Mouse (Mus musculus) bone marrow, adult 2 months (tissue): ENCODE data around the gene Stx16. TPM values are rescaled to one million over a fixed set of nuclear protein-coding genes. Genes with fewer than 3 reads are reported as not detected.

Experiments
- H3K27ac ChIP-seq: fragments of 200-500 bp; 2 replicates; pipeline ENCODE4 v1.5.1; 2012; ENCODE audit warnings: low read depth, mild to moderate bottlenecking, control low read depth, inconsistent platforms, low read length; ENCODE audit not compliant: control insufficient read depth, poor library complexity, insufficient read depth
- H3K4me1 ChIP-seq: fragments of 200-500 bp; 2 replicates; pipeline ENCODE4 v1.6.1; 2011; ENCODE audit warnings: low read length; ENCODE audit not compliant: control insufficient read depth, insufficient read depth
- H3K4me3 ChIP-seq: fragments of 200-500 bp; replicated peaks from 2 replicates; pipeline ENCODE3; 2011; ENCODE audit warnings: mild to moderate bottlenecking, low read depth, low read length, control low read depth; ENCODE audit not compliant: control insufficient read depth
- CTCF ChIP-seq: fragments of 200-500 bp; IDR thresholded peaks from 2 replicates; pipeline ENCODE4 v1.5.1; 2011; ENCODE audit warnings: low read length, control low read depth; ENCODE audit not compliant: control insufficient read depth, insufficient read depth
- POLR2A ChIP-seq: fragments of 200-500 bp; IDR thresholded peaks from 2 replicates; pipeline ENCODE4 v1.6.1; 2011; ENCODE audit warnings: low read depth, mild to moderate bottlenecking, control low read depth, low read length, borderline replicate concordance; ENCODE audit not compliant: control insufficient read depth
- WGBS: fragments of 180-500 bp; shearing (Covaris S2); methylation state at CpG from one replicate; pipeline ENCODE4 v1.1.7; 2018; 5-methylcytosine and 5-hydroxymethylcytosine counted together
- polyA plus RNA-seq: library from polyadenylated mRNA; stranded (reverse); fragments of >200 nt; gene quantifications from 2 replicates; pipeline ENCODE4 v1.2.4, GENCODE M21; 2011; ENCODE audit warnings: low replicate concordance; ENCODE audit not compliant: missing spikeins, insufficient read depth, insufficient read length

Stx16 gene
- polyA plus RNA-seq, 1 experiment = 45.9 TPM

DNA sequence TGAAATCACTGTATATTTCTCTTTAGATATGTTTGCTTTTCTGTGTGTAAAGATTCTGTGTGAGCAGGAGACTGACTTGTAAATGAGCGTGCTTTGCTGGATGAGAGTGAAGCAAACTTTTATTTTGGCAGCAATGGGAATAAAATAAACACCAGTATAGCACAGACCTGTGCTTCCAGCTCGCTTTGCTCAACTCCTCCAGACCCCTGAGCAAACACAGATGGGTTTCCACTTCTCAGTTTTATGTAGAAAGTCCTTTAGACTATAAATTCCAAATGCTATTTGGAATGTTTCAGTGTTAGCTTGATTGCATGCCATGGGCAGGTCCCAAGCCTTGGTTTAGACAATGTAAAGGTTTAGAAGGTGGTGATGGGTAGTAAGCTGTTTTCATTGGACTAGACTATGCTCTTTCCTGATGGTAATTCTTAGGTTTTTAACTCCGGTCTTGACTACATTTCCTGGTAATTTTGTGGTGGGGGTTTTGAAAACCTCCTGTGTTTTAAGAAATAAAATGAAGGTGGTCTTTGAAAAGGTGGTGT is 6.3 kb downstream of the Stx16 start:
- Histone ChIP-seq H3K27ac (no peak overlapping the region), H3K4me3 (no peak overlapping the region), H3K4me1 (no peaks in the 10 kb centered on the region)
- 81% methylated on average over 3 of the region's 3 CpGs for WGBS
- TF ChIP-seq POLR2A (no peak), CTCF (no peak)

DNA sequence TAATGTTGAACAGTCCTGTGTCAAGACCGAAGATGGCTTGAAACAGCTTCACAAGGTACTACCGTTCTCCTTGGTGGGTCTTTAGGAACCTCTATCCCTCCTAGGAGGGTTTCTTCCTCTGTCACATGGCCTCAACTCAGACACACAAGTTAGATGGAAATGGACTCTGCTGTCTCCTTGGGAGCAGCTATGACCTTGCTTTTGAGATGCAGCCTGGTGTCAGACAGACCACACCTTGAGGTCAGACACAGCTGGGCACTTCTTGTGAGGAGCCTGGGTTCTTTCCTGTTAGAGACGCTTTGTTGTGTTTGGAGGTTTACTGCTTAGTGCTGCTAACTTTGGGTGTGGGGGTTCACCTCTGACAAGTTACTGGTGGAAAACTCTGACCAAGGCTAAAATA is 19.0 kb downstream of the Stx16 start:
- Histone ChIP-seq H3K4me3 (no peak overlapping the region), H3K27ac (no peak overlapping the region), H3K4me1 (no peaks in the 10 kb centered on the region)
- no peak for TF ChIP-seq POLR2A
- no peak for TF ChIP-seq CTCF
- 89% methylated on average over 3 of the region's 3 CpGs for WGBS

- Histone ChIP-seq H3K27ac (no peak overlapping the region), H3K4me1 (no peaks in the 10 kb centered on the region)
- 91% methylated on average over 7 of the region's 7 CpGs for WGBS
These were observed 26.3 kb downstream of the Stx16 start for GRCm38 (mm10) chr2:174102399-174102798.

DNA sequence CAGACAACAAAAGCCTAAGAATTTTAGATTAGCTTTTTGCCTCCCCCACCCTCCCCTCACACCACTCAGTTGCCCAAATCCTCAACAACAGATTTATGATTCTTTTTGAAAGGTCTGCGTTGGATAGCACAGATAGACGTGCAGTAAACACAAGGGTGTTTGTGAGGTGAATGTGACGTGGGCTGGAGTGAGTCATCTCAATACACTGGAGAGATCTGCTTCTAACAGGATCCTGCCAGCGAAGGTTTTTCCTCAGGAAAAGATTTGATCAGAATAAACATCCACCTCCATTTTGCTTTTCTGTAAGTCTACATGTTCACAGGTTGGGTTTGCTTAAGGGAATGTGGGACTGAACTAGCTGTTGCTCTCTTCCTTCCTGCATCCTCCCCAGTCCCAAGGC is 27.4 kb downstream of the Stx16 start:
- Histone ChIP-seq H3K4me3 (no peak overlapping the region), H3K4me1 (no peaks in the 10 kb centered on the region), H3K27ac (no peak overlapping the region)
- no peak for TF ChIP-seq POLR2A
- no peak for TF ChIP-seq CTCF
- WGBS = 83% methylated on average over 4 of the region's 4 CpGs

More at GRCm38 (mm10) chr2:174102399-174102798, 26.3 kb downstream of the Stx16 start:
- no peak overlapping the region for H3K4me3 ChIP-seq
- TF ChIP-seq CTCF (no peak), POLR2A (no peak)

- H3K4me1 ChIP-seq = peaks cover 4% of the 10 kb centered on the region
- 73% methylated on average over 3 of the region's 3 CpGs for WGBS
- H3K4me3 ChIP-seq = no peak overlapping the region
- no peak overlapping the region for H3K27ac ChIP-seq
- no peak for TF ChIP-seq POLR2A
- no peak for TF ChIP-seq CTCF
These were observed 31.3 kb downstream of the Stx16 start for GRCm38 (mm10) chr2:174107375-174107774.

DNA sequence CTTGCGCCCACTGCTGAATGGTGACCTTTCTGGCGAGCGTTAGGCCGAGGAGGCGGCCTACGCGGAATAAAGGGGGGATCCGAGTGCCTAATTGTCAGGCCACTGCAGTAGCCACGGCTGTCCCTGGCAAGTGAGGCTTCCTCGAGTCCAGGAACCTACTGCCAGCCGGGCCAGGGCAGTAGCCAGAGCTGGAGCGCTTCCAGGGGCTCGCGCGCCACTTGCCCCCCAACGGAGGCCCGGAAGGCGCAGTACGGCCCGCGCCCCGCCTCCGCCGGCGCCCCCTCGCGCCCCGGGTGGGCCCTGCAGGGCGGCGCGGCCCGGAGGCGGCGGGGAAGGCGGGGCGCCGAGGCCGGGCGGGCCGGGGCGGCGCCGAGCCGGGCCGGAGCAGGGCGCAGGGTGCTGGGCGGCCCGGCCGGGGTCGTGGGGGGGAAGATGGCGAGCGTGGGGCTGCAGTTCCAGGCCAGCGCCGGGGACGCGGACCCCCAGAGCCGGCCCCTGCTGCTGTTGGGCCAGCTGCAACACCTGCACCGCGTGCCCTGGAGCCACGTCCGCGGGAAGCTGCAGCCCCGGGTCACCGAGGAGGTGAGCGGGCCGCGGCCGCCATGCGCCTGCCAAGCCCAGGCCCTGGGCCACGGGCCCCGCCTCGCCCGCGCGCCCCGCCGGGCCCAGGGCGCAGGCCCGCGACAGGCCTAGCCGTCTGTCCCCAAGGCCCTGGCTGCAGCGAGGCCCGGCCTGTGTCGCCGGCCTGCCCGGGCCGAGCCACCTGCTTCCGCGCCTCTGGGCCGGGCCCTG is 34.1 kb downstream of the Stx16 start, which contains the start of gene Npepl1:
Gene Npepl1, plus strand, starts transcription at position 359 of the 792 bp plus-strand sequence.
- 2% methylated on average over 85 of the region's 90 CpGs for WGBS
- Histone ChIP-seq H3K4me1 (peaks cover 4% of the 10 kb centered on the region), H3K27ac (peak within 1 kb of the TSS; percentile 73), H3K4me3 (peak within 1 kb of the TSS; percentile 70)
- TF ChIP-seq POLR2A = peak; percentile 28; the same call in 1 of the 2 replicates
- no peak for TF ChIP-seq CTCF

DNA sequence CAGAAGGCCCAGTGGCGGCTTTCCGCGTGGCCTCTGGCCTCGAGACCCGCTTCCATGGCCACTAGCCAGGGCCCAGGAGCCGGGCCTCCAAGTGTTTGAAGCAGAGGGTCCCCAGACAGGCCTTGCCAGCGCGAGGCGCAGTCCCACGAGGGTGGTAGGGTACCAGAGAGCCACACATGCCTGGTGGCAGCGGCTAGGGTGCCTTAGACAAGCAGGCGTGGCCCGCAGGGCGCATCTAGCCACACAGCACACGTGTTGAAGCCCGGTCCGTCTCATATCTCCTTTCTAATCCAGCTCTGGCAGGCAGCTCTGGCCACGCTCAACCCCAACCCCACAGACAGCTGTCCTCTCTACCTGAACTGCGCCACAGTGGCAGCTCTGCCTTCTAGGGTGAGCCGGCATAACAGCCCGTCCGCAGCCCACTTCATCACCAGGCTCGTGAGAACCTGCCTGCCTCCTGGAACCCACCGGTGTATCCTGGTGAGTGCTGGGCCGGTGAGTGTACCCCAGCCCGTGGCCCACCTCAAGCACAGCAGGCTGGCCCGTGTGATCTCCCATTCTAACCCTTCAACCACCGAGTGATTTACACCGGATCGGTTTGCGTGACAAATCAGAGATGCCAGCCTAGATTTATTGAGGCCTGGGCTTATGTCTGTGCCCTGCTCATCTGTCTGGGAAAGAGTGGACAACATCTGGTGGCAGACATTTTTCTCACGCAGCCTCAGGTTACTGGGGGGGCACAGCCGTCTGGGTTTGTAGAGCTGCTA is 34.9 kb downstream of the Stx16 start:
- peaks cover 4% of the 10 kb centered on the region for H3K4me1 ChIP-seq
- H3K4me3 ChIP-seq = peak overlapping the region; percentile 55
- 20% methylated on average over 33 of the region's 33 CpGs for WGBS
- H3K27ac ChIP-seq = peak overlapping the region; percentile 73; the same call in 1 of the 2 replicates
- TF ChIP-seq CTCF (no peak), POLR2A (peak; percentile 44; the same call in 1 of the 2 replicates)

DNA sequence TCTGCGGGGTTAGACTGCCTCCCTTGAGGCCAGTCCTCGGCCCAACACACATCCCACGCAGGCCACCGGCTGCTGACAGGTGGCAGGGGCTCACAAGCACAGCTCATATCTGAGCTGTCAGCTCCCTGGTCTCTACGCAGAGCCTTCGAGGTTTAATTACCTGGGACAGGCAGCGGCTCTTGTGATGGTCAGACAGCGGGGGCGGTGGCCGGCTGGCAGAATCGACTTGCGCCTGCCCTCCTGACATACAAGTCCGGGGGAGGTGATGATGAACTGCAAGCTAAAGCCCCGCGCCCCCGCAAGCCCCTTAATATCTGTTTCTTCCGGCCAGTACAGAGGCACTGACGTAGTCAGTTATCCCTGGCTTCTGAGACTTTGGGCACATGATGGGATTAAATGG is 36.8 kb downstream of the Stx16 start:
- Histone ChIP-seq H3K4me1 (peaks cover 4% of the 10 kb centered on the region), H3K27ac (no peak overlapping the region), H3K4me3 (no peak overlapping the region)
- TF ChIP-seq CTCF = no peak
- no peak for TF ChIP-seq POLR2A
- WGBS = 89% methylated on average over 18 of the region's 18 CpGs
